22 mouse cellular contexts compared by ENCODE assay signal in the genomic region with DNA sequence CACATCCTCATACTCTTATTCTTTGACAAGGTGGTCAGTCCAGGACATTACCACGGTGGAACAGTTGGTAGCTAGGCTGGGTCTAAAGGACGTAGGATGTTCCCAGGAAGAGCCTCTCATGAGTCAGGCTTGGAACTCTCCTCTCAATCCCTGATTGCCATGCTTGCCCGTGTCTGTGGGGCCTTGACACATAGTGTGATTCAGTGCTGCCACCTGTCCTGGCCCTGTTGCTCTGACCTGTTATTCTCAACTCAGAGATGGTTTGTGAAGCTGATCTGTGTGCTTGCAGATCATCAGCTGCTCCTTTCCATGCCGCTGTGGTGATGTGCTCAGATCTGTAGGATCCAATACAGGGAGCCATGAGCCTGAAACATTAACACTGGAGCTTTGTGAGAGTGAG.
A peak's percentile ranks its signal among the peaks of the same experiment; 100 is the strongest.
DNase-seq lines count a peak whose midpoint lies in the region; TF ChIP-seq lines count a peak whose summit lies in the region.
"Had no signal": no experiment of that assay in that cellular context is flagged by ENCODE, and none has a peak within 500 bp of the region (broad histone marks: within the 10 kb centered on the region; RNA-seq: fewer than 3 reads in every experiment).

No protein-coding gene starts in this region.

- H3K4me3 ChIP-seq in layer of hippocampus, adult 2 months: no peak overlapping the region
- H3K4me3 ChIP-seq: embryonic facial prominence, embryonic 12.5 days; embryonic facial prominence, embryonic 15.5 days; heart, adult 2 months; heart, embryonic 10.5 days; heart, embryonic 13.5 days had no signal

- peak overlapping the region; percentile 43; the same call in 1 of the 2 replicates for H3K27ac ChIP-seq in layer of hippocampus, adult 2 months
- H3K27ac ChIP-seq: embryonic facial prominence, embryonic 12.5 days; embryonic facial prominence, embryonic 15.5 days; heart, adult 2 months; heart, embryonic 10.5 days; heart, embryonic 13.5 days; hindbrain, embryonic 14.5 days; hindbrain, postnatal 0 days had no signal

- intact Hi-C loops in gastrocnemius, postnatal 14 days (cut with DNase I; ENCODE audit: low total_unique reads): no loop called here

- TF ChIP-seq CTCF in layer of hippocampus, adult 2 months (conservative IDR thresholded peaks at IDR 0.05): no peak

- peak; percentile 49 for DNase-seq in adrenal gland, adult 2 months
- no peak for DNase-seq in adrenal gland, postnatal 25 days
- peak; percentile 42 for DNase-seq in gastrocnemius, adult 18-20 months (ENCODE audit: low spot score)
- no peak for DNase-seq in gastrocnemius, postnatal 14 days
- no peak for DNase-seq in layer of hippocampus, adult 2 months (ENCODE audit: low spot score in 2 of 2)
- DNase-seq in layer of hippocampus, adult 9-11 months: no peak
- DNase-seq in heart, adult 18-20 months: no peak
- DNase-seq: adrenal gland, postnatal 14 days; cerebellum, adult 11-12 months; cerebellum, adult 9-10 months; cerebellum, postnatal 25 days; forebrain, postnatal 0 days; heart, adult 2 months; heart, postnatal 14 days; heart, postnatal 4 days; kidney, adult 18-20 months had no signal

Comparison
In these comparisons a context has a peak if more than half of its experiments do, and no peak if none do; other contexts are left out.
1. DNase-seq: peak in adrenal gland, adult 2 months (single experiment) and gastrocnemius, adult 18-20 months (single experiment); none in adrenal gland, postnatal 25 days (single experiment), gastrocnemius, postnatal 14 days (single experiment), layer of hippocampus, adult 2 months (0 of 2), layer of hippocampus, adult 9-11 months (single experiment) and heart, adult 18-20 months (0 of 2).